12 mouse cellular contexts compared by ENCODE assay signal in genomic region chr2:139609662-139610291, GRCm38 (mm10).
DNase-seq lines count a peak whose midpoint lies in the region; ATAC-seq lines count a peak whose summit lies in the region.
"Had no signal": no experiment of that assay in that cellular context is flagged by ENCODE, and none has a peak within 500 bp of the region (broad histone marks: within the 10 kb centered on the region; RNA-seq: fewer than 3 reads in every experiment).

No protein-coding gene starts in this region.

- peak; percentile 66 for ATAC-seq in forebrain, embryonic 16.5 days
- peak; percentile 72 for ATAC-seq in limb, embryonic 12.5 days (ENCODE audit: insufficient number of reproducible peaks, insufficient read depth, low FRiP score, low TSS enrichment, low read depth)
- ATAC-seq in neural tube, embryonic 12.5 days (ENCODE audit: low FRiP score, low read depth): 0 out of 2 replicates have a peak, but pooled peaks have one; percentile 34
- no peak for ATAC-seq in monocyte, adult 5-6 weeks (replicated peaks; ENCODE audit: insufficient number of reproducible peaks, low FRiP score, low TSS enrichment, poor library complexity, severe bottlenecking)
- no peak for ATAC-seq in megakaryocyte-erythroid progenitor cell, adult 5-6 weeks (replicated peaks; ENCODE audit: low FRiP score, low TSS enrichment, poor library complexity, severe bottlenecking)
- ATAC-seq: intestine, postnatal 0 days; liver, postnatal 0 days had no signal

- intact Hi-C loops in left cerebral cortex, postnatal 25 days (cut with DNase I): no loop called here

- H3K27ac ChIP-seq in embryonic facial prominence, embryonic 10.5 days (replicated peaks): peak overlapping the region; percentile 71; the same call in 1 of the 2 replicates
- no peak overlapping the region for H3K27ac ChIP-seq in forebrain, embryonic 16.5 days (ENCODE audit: low read length)
- peak overlapping the region; percentile 90 for H3K27ac ChIP-seq in limb, embryonic 12.5 days
- H3K27ac ChIP-seq in neural tube, embryonic 12.5 days: no peak overlapping the region

- H3K27me3 ChIP-seq in embryonic facial prominence, embryonic 10.5 days (replicated peaks; ENCODE audit: low read depth, poor library complexity, severe bottlenecking): peaks cover 17% of the 10 kb centered on the region; the same call in 1 of the 2 replicates
- no peaks in the 10 kb centered on the region for H3K27me3 ChIP-seq in forebrain, embryonic 16.5 days (replicated peaks; ENCODE audit: control insufficient read depth, insufficient read depth, low read length)
- H3K27me3 ChIP-seq in limb, embryonic 12.5 days: no peaks in the 10 kb centered on the region
- no peaks in the 10 kb centered on the region for H3K27me3 ChIP-seq in neural tube, embryonic 12.5 days (replicated peaks)

- no peaks in the 10 kb centered on the region for H3K9me3 ChIP-seq in embryonic facial prominence, embryonic 10.5 days
- no peaks in the 10 kb centered on the region for H3K9me3 ChIP-seq in forebrain, embryonic 16.5 days (ENCODE audit: control insufficient read depth, low read length)
- no peaks in the 10 kb centered on the region for H3K9me3 ChIP-seq in limb, embryonic 12.5 days
- H3K9me3 ChIP-seq in neural tube, embryonic 12.5 days: no peaks in the 10 kb centered on the region
- H3K9me3 ChIP-seq: heart, embryonic 12.5 days had no signal

- H3K9ac ChIP-seq in forebrain, embryonic 16.5 days (replicated peaks; ENCODE audit: low read depth, low read length): no peak overlapping the region
- H3K9ac ChIP-seq in limb, embryonic 12.5 days (replicated peaks): no peak overlapping the region
- H3K9ac ChIP-seq in neural tube, embryonic 12.5 days: no peak overlapping the region
- H3K9ac ChIP-seq: heart, embryonic 12.5 days; liver, postnatal 0 days had no signal

- DNase-seq in embryonic facial prominence, embryonic 10.5 days (ENCODE audit: low spot score): peak; percentile 66
- no peak for DNase-seq in left cerebral cortex, postnatal 25 days (ENCODE audit: low spot score in 2 of 2)
- DNase-seq in layer of hippocampus, adult 8-10 months (ENCODE audit: low spot score in 2 of 2): no peak
- DNase-seq: liver, postnatal 0 days; thymus, postnatal 25 days had no signal

- no peaks in the 10 kb centered on the region for H3K36me3 ChIP-seq in embryonic facial prominence, embryonic 10.5 days (replicated peaks)
- no peaks in the 10 kb centered on the region for H3K36me3 ChIP-seq in forebrain, embryonic 16.5 days (ENCODE audit: control insufficient read depth, insufficient read depth)
- no peaks in the 10 kb centered on the region for H3K36me3 ChIP-seq in limb, embryonic 12.5 days
- H3K36me3 ChIP-seq in neural tube, embryonic 12.5 days: no peaks in the 10 kb centered on the region
- H3K36me3 ChIP-seq: heart, embryonic 12.5 days had no signal

- H3K4me3 ChIP-seq in embryonic facial prominence, embryonic 10.5 days: peak overlapping the region; percentile 34; the same call in 1 of the 2 replicates
- no peak overlapping the region for H3K4me3 ChIP-seq in forebrain, embryonic 16.5 days (replicated peaks; ENCODE audit: low read length)
- H3K4me3 ChIP-seq in limb, embryonic 12.5 days (replicated peaks): no peak overlapping the region
- no peak overlapping the region for H3K4me3 ChIP-seq in neural tube, embryonic 12.5 days
- H3K4me3 ChIP-seq: heart, embryonic 12.5 days had no signal

- peaks cover 49% of the 10 kb centered on the region for H3K4me1 ChIP-seq in embryonic facial prominence, embryonic 10.5 days
- H3K4me1 ChIP-seq in forebrain, embryonic 16.5 days (replicated peaks; ENCODE audit: control insufficient read depth, insufficient read depth, low read length): peaks cover 14% of the 10 kb centered on the region
- H3K4me1 ChIP-seq in limb, embryonic 12.5 days (replicated peaks): peaks cover 58% of the 10 kb centered on the region
- H3K4me1 ChIP-seq in neural tube, embryonic 12.5 days: peaks cover 33% of the 10 kb centered on the region

- peak overlapping the region; percentile 6; the same call in 1 of the 2 replicates for H3K4me2 ChIP-seq in forebrain, embryonic 16.5 days (ENCODE audit: low read length)
- H3K4me2 ChIP-seq in limb, embryonic 12.5 days: peak overlapping the region; percentile 47
- H3K4me2 ChIP-seq in neural tube, embryonic 12.5 days (replicated peaks): peak overlapping the region; percentile 40

- 14% methylated on average over 8 of the region's 8 CpGs for WGBS in embryonic facial prominence, embryonic 10.5 days
- 8% methylated on average over 8 of the region's 8 CpGs for WGBS in forebrain, embryonic 16.5 days
- 10% methylated on average over 8 of the region's 8 CpGs for WGBS in limb, embryonic 12.5 days
- 23% methylated on average over 8 of the region's 8 CpGs for WGBS in neural tube, embryonic 12.5 days

Comparison
In these comparisons a context has a peak if more than half of its experiments do, and no peak if none do; other contexts are left out.
1. H3K27ac ChIP-seq: peak in embryonic facial prominence, embryonic 10.5 days (single experiment) and limb, embryonic 12.5 days (single experiment); none in forebrain, embryonic 16.5 days (single experiment) and neural tube, embryonic 12.5 days (single experiment).
2. ATAC-seq: peak in forebrain, embryonic 16.5 days (single experiment), limb, embryonic 12.5 days (single experiment) and neural tube, embryonic 12.5 days (single experiment); none in monocyte, adult 5-6 weeks (single experiment) and megakaryocyte-erythroid progenitor cell, adult 5-6 weeks (single experiment).
3. Peak in every context shown above with its lines, with median percentiles within 50 percentile points of each other: H3K4me2 ChIP-seq.